Mouse (Mus musculus): Measurements from ENCODE around the gene Trabd2b. TPM values are rescaled to one million over a fixed set of nuclear protein-coding genes. Genes with fewer than 3 reads are reported as not detected.

Trabd2b gene
- polyA plus RNA-seq, 1 experiment from 2014 or later: 0.97 TPM

GRCm38 (mm10) chr4:114504227-114505041, 97.9 kb downstream of the Trabd2b start:
- H3K9me3 ChIP-seq (replicated peaks; ENCODE audit: control insufficient read depth, low read length): no peaks in the 10 kb centered on the region
- no peak overlapping the region for H3K9ac ChIP-seq (ENCODE audit: low read length)
- H3K4me2 ChIP-seq (ENCODE audit: low read depth, low read length): no peak overlapping the region
- H3K27me3 ChIP-seq (ENCODE audit: control insufficient read depth, insufficient read depth, low read length): no peaks in the 10 kb centered on the region
- no peak for ATAC-seq (ENCODE audit: insufficient read depth, low FRiP score)
- H3K36me3 ChIP-seq (ENCODE audit: control insufficient read depth, insufficient read depth, low read length): no peaks in the 10 kb centered on the region
- H3K27ac ChIP-seq (ENCODE audit: low read length): no peak overlapping the region
- H3K4me3 ChIP-seq (replicated peaks; ENCODE audit: low read length): no peak overlapping the region
- WGBS: 57% methylated on average over 11 of the region's 11 CpGs
- no peaks in the 10 kb centered on the region for H3K4me1 ChIP-seq (ENCODE audit: control insufficient read depth, insufficient read depth, low read length)

GRCm38 (mm10) chr4:114509601-114510000, 103.1 kb downstream of the Trabd2b start:
- no peaks in the 10 kb centered on the region for H3K36me3 ChIP-seq (ENCODE audit: control insufficient read depth, insufficient read depth, low read length)
- ATAC-seq (ENCODE audit: insufficient read depth, low FRiP score): no peak
- WGBS: 75% methylated on average over 6 of the region's 6 CpGs

GRCm38 (mm10) chr4:114511649-114512048, 105.1 kb downstream of the Trabd2b start:
- Histone ChIP-seq H3K27ac (ENCODE audit: low read length) (no peak overlapping the region), H3K9me3 (replicated peaks; ENCODE audit: control insufficient read depth, low read length) (no peaks in the 10 kb centered on the region), H3K9ac (ENCODE audit: low read length) (no peak overlapping the region), H3K4me2 (ENCODE audit: low read depth, low read length) (no peak overlapping the region), H3K4me3 (replicated peaks; ENCODE audit: low read length) (no peak overlapping the region), H3K4me1 (ENCODE audit: control insufficient read depth, insufficient read depth, low read length) (peaks cover 13% of the 10 kb centered on the region; the same call in 1 of the 2 replicates), H3K36me3 (ENCODE audit: control insufficient read depth, insufficient read depth, low read length) (no peaks in the 10 kb centered on the region), H3K27me3 (ENCODE audit: control insufficient read depth, insufficient read depth, low read length) (no peaks in the 10 kb centered on the region)
- no peak for ATAC-seq (ENCODE audit: insufficient read depth, low FRiP score)
- 93% methylated on average over 3 of the region's 3 CpGs for WGBS

More at GRCm38 (mm10) chr4:114509601-114510000, 103.1 kb downstream of the Trabd2b start:
- no peaks in the 10 kb centered on the region for H3K27me3 ChIP-seq (ENCODE audit: control insufficient read depth, insufficient read depth, low read length)
- H3K4me3 ChIP-seq (replicated peaks; ENCODE audit: low read length): no peak overlapping the region
- H3K9ac ChIP-seq (ENCODE audit: low read length): no peak overlapping the region
- no peaks in the 10 kb centered on the region for H3K4me1 ChIP-seq (ENCODE audit: control insufficient read depth, insufficient read depth, low read length)
- H3K27ac ChIP-seq (ENCODE audit: low read length): no peak overlapping the region
- no peak overlapping the region for H3K4me2 ChIP-seq (ENCODE audit: low read depth, low read length)
- H3K9me3 ChIP-seq (replicated peaks; ENCODE audit: control insufficient read depth, low read length): no peaks in the 10 kb centered on the region

- ATAC-seq (ENCODE audit: insufficient read depth, low FRiP score): no peak
- Histone ChIP-seq H3K9ac (ENCODE audit: low read length) (no peak overlapping the region), H3K4me2 (ENCODE audit: low read depth, low read length) (no peak overlapping the region), H3K4me3 (replicated peaks; ENCODE audit: low read length) (no peak overlapping the region), H3K27me3 (ENCODE audit: control insufficient read depth, insufficient read depth, low read length) (no peaks in the 10 kb centered on the region), H3K27ac (ENCODE audit: low read length) (no peak overlapping the region), H3K36me3 (ENCODE audit: control insufficient read depth, insufficient read depth, low read length) (no peaks in the 10 kb centered on the region), H3K4me1 (ENCODE audit: control insufficient read depth, insufficient read depth, low read length) (peaks cover 18% of the 10 kb centered on the region; the same call in 1 of the 2 replicates), H3K9me3 (replicated peaks; ENCODE audit: control insufficient read depth, low read length) (no peaks in the 10 kb centered on the region)
Observed at GRCm38 (mm10) chr4:114513149-114513548, 106.6 kb downstream of the Trabd2b start.

GRCm38 (mm10) chr4:114515330-114515771, 108.8 kb downstream of the Trabd2b start:
- 43% methylated on average over 5 of the region's 5 CpGs for WGBS
- H3K9ac ChIP-seq (ENCODE audit: low read length): no peak overlapping the region
- no peaks in the 10 kb centered on the region for H3K9me3 ChIP-seq (replicated peaks; ENCODE audit: control insufficient read depth, low read length)
- no peaks in the 10 kb centered on the region for H3K27me3 ChIP-seq (ENCODE audit: control insufficient read depth, insufficient read depth, low read length)
- H3K36me3 ChIP-seq (ENCODE audit: control insufficient read depth, insufficient read depth, low read length): no peaks in the 10 kb centered on the region
- no peak overlapping the region for H3K4me2 ChIP-seq (ENCODE audit: low read depth, low read length)
- H3K4me1 ChIP-seq (ENCODE audit: control insufficient read depth, insufficient read depth, low read length): peaks cover 18% of the 10 kb centered on the region; the same call in 1 of the 2 replicates
- H3K4me3 ChIP-seq (replicated peaks; ENCODE audit: low read length): no peak overlapping the region
- no peak overlapping the region; the same call in 1 of the 2 replicates for H3K27ac ChIP-seq (ENCODE audit: low read length)
- no peak for ATAC-seq (ENCODE audit: insufficient read depth, low FRiP score)

GRCm38 (mm10) chr4:114516651-114517050, 110.1 kb downstream of the Trabd2b start:
- H3K27ac ChIP-seq (ENCODE audit: low read length): no peak overlapping the region
- H3K4me2 ChIP-seq (ENCODE audit: low read depth, low read length): no peak overlapping the region
- no peak overlapping the region for H3K4me3 ChIP-seq (replicated peaks; ENCODE audit: low read length)
- no peaks in the 10 kb centered on the region for H3K9me3 ChIP-seq (replicated peaks; ENCODE audit: control insufficient read depth, low read length)
- no peak overlapping the region for H3K9ac ChIP-seq (ENCODE audit: low read length)
- 25% methylated on average over 4 of the region's 4 CpGs for WGBS
- no peaks in the 10 kb centered on the region for H3K36me3 ChIP-seq (ENCODE audit: control insufficient read depth, insufficient read depth, low read length)
- H3K27me3 ChIP-seq (ENCODE audit: control insufficient read depth, insufficient read depth, low read length): no peaks in the 10 kb centered on the region
- peaks cover 18% of the 10 kb centered on the region; the same call in 1 of the 2 replicates for H3K4me1 ChIP-seq (ENCODE audit: control insufficient read depth, insufficient read depth, low read length)
- no peak for ATAC-seq (ENCODE audit: insufficient read depth, low FRiP score)

GRCm38 (mm10) chr4:114518061-114518460, 111.5 kb downstream of the Trabd2b start:
- no peak overlapping the region for H3K4me3 ChIP-seq (replicated peaks; ENCODE audit: low read length)
- H3K36me3 ChIP-seq (ENCODE audit: control insufficient read depth, insufficient read depth, low read length): no peaks in the 10 kb centered on the region
- peaks cover 18% of the 10 kb centered on the region; the same call in 1 of the 2 replicates for H3K4me1 ChIP-seq (ENCODE audit: control insufficient read depth, insufficient read depth, low read length)
- no peak for ATAC-seq (ENCODE audit: insufficient read depth, low FRiP score)
- H3K27me3 ChIP-seq (ENCODE audit: control insufficient read depth, insufficient read depth, low read length): no peaks in the 10 kb centered on the region
- no peak overlapping the region for H3K27ac ChIP-seq (ENCODE audit: low read length)
- H3K4me2 ChIP-seq (ENCODE audit: low read depth, low read length): no peak overlapping the region
- WGBS: 87% methylated on average over 3 of the region's 3 CpGs
- no peak overlapping the region for H3K9ac ChIP-seq (ENCODE audit: low read length)
- H3K9me3 ChIP-seq (replicated peaks; ENCODE audit: control insufficient read depth, low read length): no peaks in the 10 kb centered on the region

- Histone ChIP-seq H3K4me3 (replicated peaks; ENCODE audit: low read length) (no peak overlapping the region), H3K4me1 (ENCODE audit: control insufficient read depth, insufficient read depth, low read length) (peaks cover 18% of the 10 kb centered on the region; the same call in 1 of the 2 replicates), H3K36me3 (ENCODE audit: control insufficient read depth, insufficient read depth, low read length) (no peaks in the 10 kb centered on the region), H3K9ac (ENCODE audit: low read length) (no peak overlapping the region), H3K27me3 (ENCODE audit: control insufficient read depth, insufficient read depth, low read length) (no peaks in the 10 kb centered on the region), H3K9me3 (replicated peaks; ENCODE audit: control insufficient read depth, low read length) (no peaks in the 10 kb centered on the region), H3K4me2 (ENCODE audit: low read depth, low read length) (no peak overlapping the region), H3K27ac (ENCODE audit: low read length) (no peak overlapping the region)
- 82% methylated on average over 1 of the region's 1 CpGs for WGBS
- ATAC-seq (ENCODE audit: insufficient read depth, low FRiP score): no peak
Observed at GRCm38 (mm10) chr4:114518571-114518970, 112.0 kb downstream of the Trabd2b start.

GRCm38 (mm10) chr4:114519321-114519720, 112.8 kb downstream of the Trabd2b start:
- H3K9me3 ChIP-seq (replicated peaks; ENCODE audit: control insufficient read depth, low read length): no peaks in the 10 kb centered on the region
- no peak overlapping the region for H3K4me2 ChIP-seq (ENCODE audit: low read depth, low read length)
- no peak overlapping the region for H3K4me3 ChIP-seq (replicated peaks; ENCODE audit: low read length)
- H3K27me3 ChIP-seq (ENCODE audit: control insufficient read depth, insufficient read depth, low read length): no peaks in the 10 kb centered on the region
- H3K4me1 ChIP-seq (ENCODE audit: control insufficient read depth, insufficient read depth, low read length): peaks cover 18% of the 10 kb centered on the region; the same call in 1 of the 2 replicates
- H3K36me3 ChIP-seq (ENCODE audit: control insufficient read depth, insufficient read depth, low read length): no peaks in the 10 kb centered on the region
- ATAC-seq (ENCODE audit: insufficient read depth, low FRiP score): no peak
- WGBS: 76% methylated on average over 4 of the region's 4 CpGs
- H3K27ac ChIP-seq (ENCODE audit: low read length): no peak overlapping the region
- H3K9ac ChIP-seq (ENCODE audit: low read length): no peak overlapping the region

All from stomach, embryonic 16.5 days (tissue).